Mouse (Mus musculus): Measurements from ENCODE around the gene Gm3448.
"Not testable (repeated sequence)": the region's sequence is repeated elsewhere in the genome, so short reads cannot be mapped to it uniquely, and the experiment has no call there.

Gm3448 gene

GRCm38 (mm10) chr17:15041175-15041729 is at the start of gene Gm3448, which contains the start of the genes Ermard and Tcte3:
Gm3448 (minus strand) TSS chr17:15041537.
Ermard (plus strand) TSS chr17:15041208.
Tcte3 (minus strand) TSS chr17:15041488.
- not testable (repeated sequence) for DNase-seq (ENCODE audit: low spot score)

DNA sequence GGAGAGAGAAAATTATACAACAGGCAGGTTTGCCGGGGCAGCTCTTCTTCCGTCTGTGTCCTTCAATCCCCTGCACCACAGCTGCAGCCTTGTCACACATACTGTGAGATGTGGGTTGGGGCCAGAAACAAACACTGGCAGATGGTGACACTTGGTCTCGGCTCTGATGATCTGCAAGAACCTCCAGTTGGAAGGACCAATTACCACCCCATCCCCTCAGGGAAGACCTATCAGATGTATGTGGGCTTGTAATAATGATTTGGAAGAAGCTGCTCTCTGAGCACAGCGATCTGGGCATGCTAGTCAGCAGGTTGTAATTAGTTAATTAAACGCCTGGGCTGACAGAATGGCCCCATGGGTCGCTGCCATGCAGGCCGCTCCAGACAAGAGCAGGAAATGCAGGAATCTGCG is 47.3 kb upstream of the Gm3448 start:
- DNase-seq (ENCODE audit: low spot score), result no peak

GRCm38 (mm10) chr17:15088166-15088565 is 46.8 kb upstream of the Gm3448 start:
- no peak for DNase-seq (ENCODE audit: low spot score)

DNA sequence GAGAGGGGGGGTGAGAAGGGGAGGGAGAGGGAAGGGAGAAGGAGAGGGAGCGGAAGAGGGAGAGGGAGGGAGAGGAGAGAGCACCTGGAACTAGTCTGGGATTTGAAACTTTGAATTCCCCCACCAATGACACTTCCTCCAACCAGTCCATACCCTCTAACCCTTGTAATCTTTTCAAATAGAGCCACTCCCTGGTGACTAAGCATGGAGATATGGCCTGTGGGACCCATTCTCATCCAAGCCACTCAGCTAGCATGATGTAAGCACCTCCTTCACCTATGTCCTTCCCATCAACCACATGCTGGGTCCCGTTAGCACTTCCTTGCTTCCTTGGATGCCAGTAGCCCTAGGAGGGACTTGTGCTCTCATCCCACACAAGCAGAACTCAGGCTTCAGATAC is 43.7 kb upstream of the Gm3448 start:
- no peak for DNase-seq (ENCODE audit: low spot score)

GRCm38 (mm10) chr17:15084226-15084848 is 43.0 kb upstream of the Gm3448 start:
- no peak for DNase-seq (ENCODE audit: low spot score)

DNA sequence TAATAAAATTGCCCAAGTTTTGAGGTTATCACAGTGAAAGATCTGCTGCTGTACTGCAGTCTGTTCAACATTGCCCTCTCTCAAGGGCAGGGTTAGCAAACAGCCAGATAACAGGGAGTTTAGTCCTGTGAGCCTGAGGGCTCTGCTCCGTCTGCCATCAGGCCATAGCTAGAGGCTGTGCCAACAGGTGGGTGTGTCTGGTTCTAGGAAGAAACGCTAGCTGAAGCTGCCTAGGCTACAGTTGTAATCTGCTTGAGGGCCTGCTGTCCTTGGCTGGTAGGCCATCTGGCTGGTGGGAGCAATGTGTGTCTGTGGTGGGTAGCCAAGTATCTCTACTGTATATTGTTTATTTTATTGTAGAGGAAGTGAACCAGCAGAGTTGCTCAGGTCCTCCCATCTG is 36.2 kb upstream of the Gm3448 start:
- peak; percentile 42 for DNase-seq (ENCODE audit: low spot score)

DNA sequence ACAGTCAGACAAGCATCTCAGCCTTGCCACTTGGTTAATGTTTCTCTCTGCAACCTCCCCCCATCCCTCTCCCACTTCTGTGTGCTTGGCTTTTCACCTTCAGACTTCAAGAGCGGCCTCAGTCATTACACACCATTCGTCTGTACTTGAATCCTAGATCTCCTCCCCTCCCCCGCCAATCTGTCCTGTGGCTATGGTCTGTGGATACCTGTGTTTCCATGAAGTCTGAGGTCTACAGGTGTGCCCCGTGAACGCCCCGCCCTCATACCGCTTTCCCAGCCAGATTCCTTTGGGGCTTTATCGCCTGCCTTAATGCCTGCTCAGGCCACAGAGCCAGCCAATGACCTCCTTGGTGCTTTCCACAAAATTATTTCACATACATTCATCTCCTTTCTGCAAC is 33.7 kb upstream of the Gm3448 start:
- DNase-seq (ENCODE audit: low spot score), result no peak

DNA sequence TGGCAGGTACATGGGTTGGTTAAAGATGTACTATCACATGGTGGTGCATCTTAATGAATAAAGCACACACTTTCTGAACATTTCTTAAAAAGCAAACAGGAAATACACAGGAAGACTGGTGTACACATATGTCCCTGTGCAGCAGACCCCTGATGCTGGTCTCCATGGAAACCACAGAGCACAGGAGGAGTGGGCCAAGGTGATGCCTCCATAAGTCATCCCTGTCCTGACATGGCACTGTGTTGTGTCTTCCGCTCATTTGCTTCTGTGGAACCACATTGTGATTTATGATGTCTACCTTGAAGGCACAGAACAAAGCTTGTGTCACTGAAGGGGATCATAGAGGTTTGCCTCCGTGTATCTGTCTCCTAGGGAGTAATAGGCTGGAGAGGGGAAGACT is 30.9 kb upstream of the Gm3448 start:
- no peak for DNase-seq (ENCODE audit: low spot score)

DNA sequence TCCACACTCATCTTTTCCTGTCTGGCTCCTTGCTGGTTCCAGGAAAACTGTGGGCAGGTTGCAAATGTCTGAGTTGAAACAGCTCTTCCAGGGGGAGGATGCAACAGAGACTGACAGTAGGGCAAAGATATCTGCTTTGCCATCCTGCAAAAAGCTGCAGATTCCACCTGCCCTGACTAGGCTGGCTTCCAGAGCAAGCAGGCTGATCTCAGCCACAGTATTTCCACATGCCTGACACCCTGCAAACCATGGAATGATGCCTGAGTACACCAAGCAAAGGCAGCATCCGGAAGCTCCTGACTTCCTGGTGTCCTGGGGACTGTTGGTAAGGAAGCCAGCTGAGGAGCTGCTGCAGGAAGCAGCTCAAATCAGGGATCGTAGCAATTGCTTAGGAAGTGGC is 27.8 kb upstream of the Gm3448 start:
- peak; percentile 30 for DNase-seq (ENCODE audit: low spot score)

- no peak for DNase-seq (ENCODE audit: low spot score)
Measured at GRCm38 (mm10) chr17:15068040-15068792, 26.9 kb upstream of the Gm3448 start.

DNA sequence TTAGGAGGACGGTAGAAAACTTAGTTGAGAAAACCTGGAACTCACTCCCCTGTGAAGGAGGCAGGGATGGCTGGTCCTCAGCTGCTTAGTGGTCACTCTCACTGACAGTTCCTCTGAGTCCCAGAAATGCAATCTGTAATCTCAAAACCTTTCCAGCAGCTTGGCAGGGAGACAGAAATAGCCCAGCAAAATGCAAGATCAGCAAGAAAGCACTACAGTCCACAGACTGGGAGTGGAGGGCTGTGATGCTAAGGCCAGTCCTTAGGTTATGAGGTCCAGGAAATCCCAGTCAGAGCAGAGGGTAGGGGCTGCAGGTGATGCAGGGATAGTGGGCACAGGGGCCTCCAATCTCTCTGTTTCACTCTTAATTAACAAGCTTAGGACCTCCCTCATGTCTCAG is 25.6 kb upstream of the Gm3448 start:
- DNase-seq (ENCODE audit: low spot score), result no peak

DNA sequence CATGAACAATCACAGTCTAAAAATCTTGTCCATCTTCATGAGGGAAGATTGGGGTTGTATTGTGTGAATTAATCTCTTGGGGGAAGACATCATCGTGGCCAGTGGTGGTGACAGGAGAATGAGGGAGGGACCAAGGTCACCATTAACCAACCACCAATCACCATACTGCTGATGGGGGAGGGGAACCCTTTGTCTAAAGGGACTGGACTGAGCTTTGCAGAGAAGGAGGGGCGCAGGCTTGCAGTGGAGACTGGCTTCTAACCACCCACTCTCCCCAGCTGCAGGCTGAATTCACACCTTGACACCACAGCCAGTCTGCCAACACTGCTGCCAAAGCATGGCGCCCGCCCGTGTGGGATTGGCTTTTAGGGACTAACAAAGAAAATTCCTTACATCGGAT is 24.7 kb upstream of the Gm3448 start:
- DNase-seq (ENCODE audit: low spot score), result no peak

DNA sequence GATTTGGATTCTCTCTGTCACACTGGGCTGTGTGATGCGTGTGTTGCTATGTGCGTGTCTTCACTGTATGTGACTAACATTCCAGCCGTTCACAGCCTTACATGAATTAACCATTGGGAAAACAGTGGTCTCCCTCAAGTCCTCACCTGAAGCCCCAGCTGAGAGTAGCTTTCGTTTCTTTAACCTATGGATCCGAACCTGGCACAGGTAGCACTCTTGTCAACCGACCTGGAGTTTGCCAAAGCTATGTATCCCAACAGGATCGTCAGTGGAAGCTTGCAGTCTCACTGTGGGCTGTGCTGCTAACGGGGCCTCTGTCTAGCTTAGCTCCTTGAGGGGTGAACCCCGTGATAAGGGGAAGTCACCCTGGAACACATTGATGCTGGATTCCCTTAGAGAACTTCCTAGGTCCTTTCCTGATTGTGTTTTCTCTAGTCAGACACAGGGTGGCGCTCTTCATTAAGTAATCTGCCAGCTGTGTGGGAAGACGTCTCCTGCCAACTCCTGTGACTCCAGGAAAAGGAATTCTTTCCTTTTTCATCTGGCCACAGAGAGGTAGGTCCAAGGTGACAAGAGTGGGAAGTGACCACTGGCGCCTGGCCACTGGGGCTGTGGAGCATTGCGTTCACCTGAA is 24.2 kb upstream of the Gm3448 start:
- DNase-seq (ENCODE audit: low spot score), result peak; percentile 37

GRCm38 (mm10) chr17:15060356-15060755 is 19.0 kb upstream of the Gm3448 start:
- DNase-seq (ENCODE audit: low spot score), result no peak

DNA sequence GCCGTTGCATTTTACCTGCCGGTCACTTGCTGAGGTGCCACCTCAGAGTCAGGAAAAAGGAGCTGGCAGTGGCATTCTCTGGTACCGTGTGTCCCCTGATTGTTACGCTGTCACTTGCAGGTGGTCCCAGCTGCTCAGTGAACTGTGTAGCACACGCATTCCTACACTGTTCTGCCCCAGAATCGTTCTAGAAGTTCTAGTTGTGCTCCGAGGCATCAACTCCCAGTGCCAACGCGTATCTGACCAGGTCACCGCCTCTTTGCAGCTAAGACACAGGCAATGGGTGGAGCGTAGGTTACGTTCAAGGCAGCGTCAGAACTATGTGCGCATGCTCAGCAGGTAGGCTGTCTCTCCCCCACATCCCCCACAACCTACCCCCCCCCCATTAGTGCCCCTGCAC is 18.3 kb upstream of the Gm3448 start:
- DNase-seq (ENCODE audit: low spot score), result no peak

GRCm38 (mm10) chr17:15058161-15058591 is 16.8 kb upstream of the Gm3448 start:
- no peak for DNase-seq (ENCODE audit: low spot score)

GRCm38 (mm10) chr17:15055925-15056324 is 14.6 kb upstream of the Gm3448 start:
- peak; percentile 80 for DNase-seq (ENCODE audit: low spot score)

GRCm38 (mm10) chr17:15053829-15054200 is 12.5 kb upstream of the Gm3448 start:
- not testable (repeated sequence) for DNase-seq (ENCODE audit: low spot score)

DNA sequence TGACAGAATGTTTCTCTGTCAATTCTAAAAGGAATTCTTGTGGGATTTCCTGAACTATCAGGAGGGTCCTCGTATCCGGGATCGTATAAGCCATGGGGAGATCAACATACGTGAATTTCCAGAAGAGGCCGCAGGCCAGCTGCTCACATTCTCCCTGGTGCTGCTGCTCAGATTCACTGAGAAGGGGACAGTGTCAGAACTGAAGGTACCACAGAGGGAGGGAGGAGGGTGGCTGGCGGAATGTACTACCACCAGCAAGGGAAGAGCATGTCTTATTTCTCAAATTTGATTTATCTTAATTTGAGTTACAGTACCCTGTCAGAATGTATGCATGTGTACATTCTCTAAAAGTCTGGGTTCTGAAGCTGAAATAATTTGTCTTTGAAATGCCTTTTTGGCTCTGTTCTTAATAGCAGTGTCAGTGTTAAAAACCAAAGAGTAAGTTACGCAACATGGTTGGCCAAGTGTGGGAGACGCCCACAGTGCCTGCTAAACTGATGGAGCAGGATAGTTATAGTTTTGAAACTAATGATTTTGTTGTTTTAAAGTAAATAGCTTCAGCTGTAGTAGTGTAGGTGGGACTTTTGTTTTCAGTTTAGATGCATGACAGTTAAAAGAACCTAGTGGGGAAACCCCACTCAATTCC is 12.0 kb upstream of the Gm3448 start:
- not testable (repeated sequence) for DNase-seq (ENCODE audit: low spot score)

- DNase-seq (ENCODE audit: low spot score), result not testable (repeated sequence)
Measured at GRCm38 (mm10) chr17:15052766-15053165, 11.4 kb upstream of the Gm3448 start.

GRCm38 (mm10) chr17:15050338-15050737 is 9.0 kb upstream of the Gm3448 start:
- not testable (repeated sequence) for DNase-seq (ENCODE audit: low spot score)

DNA sequence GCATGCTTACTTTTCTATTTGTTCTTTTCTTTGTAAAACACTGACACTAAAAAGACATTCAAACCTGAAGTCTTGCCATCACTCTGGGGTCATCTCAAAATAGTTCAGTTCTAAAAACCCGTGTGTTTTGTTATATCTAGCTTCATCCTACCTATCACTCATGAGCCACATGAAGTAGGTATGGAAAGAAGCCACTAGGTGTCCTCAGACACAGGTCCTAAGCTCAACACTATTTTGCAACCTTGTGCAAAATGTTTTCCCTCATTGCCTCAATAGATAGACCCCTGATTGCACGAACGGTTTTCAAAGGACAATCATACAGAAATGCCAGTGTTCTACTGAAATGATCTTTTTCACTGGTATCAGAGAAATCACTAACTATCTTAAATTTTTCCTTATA is 882 bp downstream of the Gm3448 start:
- DNase-seq (ENCODE audit: low spot score), result not testable (repeated sequence)
